Mouse (Mus musculus) limb, embryonic 13.5 days (tissue): Measurements from ENCODE around the gene Retreg2. TPM values are rescaled to one million over a fixed set of nuclear protein-coding genes. Genes with fewer than 3 reads are reported as not detected.

Experiments
- ATAC-seq: fragments of 200-750 bp; cut with Nextera tagmentation; 2 replicates; pipeline ENCODE4 v1.8.0; 2017; ENCODE audit warnings: low read depth, moderate number of reproducible peaks, moderate TSS enrichment; ENCODE audit not compliant: low FRiP score
- H3K27ac ChIP-seq: fragments of 300-500 bp; sonication (generic); 2 replicates; pipeline ENCODE4 v1.5.1; 2015; ENCODE audit warnings: inconsistent platforms, mild to moderate bottlenecking, moderate library complexity
- H3K27me3 ChIP-seq: fragments of 300-500 bp; sonication (generic); 2 replicates; pipeline ENCODE4 v1.6.1; 2015; ENCODE audit warnings: mild to moderate bottlenecking, inconsistent platforms
- H3K36me3 ChIP-seq: fragments of 300-500 bp; sonication (generic); 2 replicates; pipeline ENCODE4 v1.6.1; 2015; ENCODE audit warnings: inconsistent platforms, mild to moderate bottlenecking, moderate library complexity
- H3K4me1 ChIP-seq: fragments of 300-500 bp; sonication (generic); 2 replicates; pipeline ENCODE4 v1.6.1; 2015; ENCODE audit warnings: inconsistent platforms
- H3K4me2 ChIP-seq: fragments of 300-500 bp; sonication (generic); replicated peaks from 2 replicates; pipeline ENCODE4 v1.6.1; 2015; ENCODE audit warnings: inconsistent platforms, mild to moderate bottlenecking, moderate library complexity
- H3K4me3 ChIP-seq: fragments of 300-500 bp; sonication (generic); 2 replicates; pipeline ENCODE4 v1.5.1; 2015; ENCODE audit warnings: moderate library complexity, mild to moderate bottlenecking, inconsistent platforms
- H3K9ac ChIP-seq: fragments of 300-500 bp; sonication (generic); 2 replicates; pipeline ENCODE4 v1.6.1; 2015; ENCODE audit warnings: mild to moderate bottlenecking, inconsistent platforms
- H3K9me3 ChIP-seq: fragments of 300-500 bp; sonication (generic); 2 replicates; pipeline ENCODE4 v1.6.1; 2016; ENCODE audit warnings: inconsistent platforms
- WGBS: fragments of 180-500 bp; shearing (Covaris S2); methylation state at CpG from one replicate; pipeline ENCODE4 v1.1.7; 2015; 5-methylcytosine and 5-hydroxymethylcytosine counted together
- polyA plus RNA-seq: library from polyadenylated mRNA; unstranded; fragments of >200 nt; fragmentation: Nextera tagmentation; extraction: Ambion mirVana; gene quantifications from 2 replicates; pipeline ENCODE4 v1.2.1, GENCODE M21; 2015

The Retreg2 gene
- 36.4 and 38.3 TPM in 2 replicates for polyA plus RNA-seq

GRCm38 (mm10) chr1:75142301-75143261 lies at the start of gene Retreg2, which contains the start of gene Cnppd1:
Retreg2 (plus strand) TSS chr1:75142778.
Cnppd1 (minus strand) TSS chr1:75142711.
- Histone ChIP-seq H3K9ac (peak within 1 kb of the TSS; percentile 92), H3K9me3 (no peaks in the 10 kb centered on the region), H3K4me1 (peaks cover 32% of the 10 kb centered on the region), H3K27ac (peak within 1 kb of the TSS; percentile 96), H3K36me3 (peaks cover 60% of the 10 kb centered on the region), H3K4me3 (peak within 1 kb of the TSS; percentile 88), H3K27me3 (no peaks in the 10 kb centered on the region), H3K4me2 (peak within 1 kb of the TSS; percentile 95)
- ATAC-seq, result peak; percentile 87
- WGBS, result under 1% methylated on average over 83 of the region's 91 CpGs

- Histone ChIP-seq H3K9ac (no peak overlapping the region), H3K4me3 (no peak overlapping the region), H3K27ac (no peak overlapping the region), H3K4me2 (no peak overlapping the region), H3K27me3 (no peaks in the 10 kb centered on the region), H3K36me3 (no peaks in the 10 kb centered on the region), H3K9me3 (no peaks in the 10 kb centered on the region), H3K4me1 (peaks cover 7% of the 10 kb centered on the region)
- WGBS, result 80% methylated on average over 3 of the region's 3 CpGs
- no peak for ATAC-seq
Measured at GRCm38 (mm10) chr1:75122211-75122610, 20.4 kb upstream of the Retreg2 start.

GRCm38 (mm10) chr1:75124346-75125321 lies 17.9 kb upstream of the Retreg2 start, which contains the start of gene Nhej1:
Nhej1 (minus strand) TSS chr1:75125200.
- Histone ChIP-seq H3K4me1 (peaks cover 7% of the 10 kb centered on the region), H3K4me3 (peak within 1 kb of the TSS; percentile 58), H3K9ac (peak within 1 kb of the TSS; percentile 73), H3K9me3 (no peaks in the 10 kb centered on the region), H3K4me2 (peak within 1 kb of the TSS; percentile 61), H3K27me3 (no peaks in the 10 kb centered on the region), H3K36me3 (no peaks in the 10 kb centered on the region), H3K27ac (peak within 1 kb of the TSS; percentile 95)
- WGBS, result 1% methylated on average over 56 of the region's 56 CpGs
- ATAC-seq, result peak; percentile 95

- Histone ChIP-seq H3K36me3 (no peaks in the 10 kb centered on the region), H3K27ac (peak overlapping the region; percentile 95; the same call in 1 of the 2 replicates), H3K27me3 (no peaks in the 10 kb centered on the region), H3K4me2 (peak overlapping the region; percentile 61), H3K9ac (no peak overlapping the region), H3K4me3 (peak overlapping the region; percentile 58), H3K9me3 (no peaks in the 10 kb centered on the region), H3K4me1 (peaks cover 7% of the 10 kb centered on the region)
- no peak for ATAC-seq
- WGBS, result 38% methylated on average over 5 of the region's 5 CpGs
Measured at GRCm38 (mm10) chr1:75125418-75125817, 17.2 kb upstream of the Retreg2 start.

- Histone ChIP-seq H3K27me3 (no peaks in the 10 kb centered on the region), H3K36me3 (no peaks in the 10 kb centered on the region), H3K4me3 (no peak overlapping the region), H3K4me2 (no peak overlapping the region), H3K9ac (no peak overlapping the region), H3K27ac (no peak overlapping the region), H3K9me3 (no peaks in the 10 kb centered on the region), H3K4me1 (peaks cover 7% of the 10 kb centered on the region)
- ATAC-seq, result no peak
- 74% methylated on average over 3 of the region's 3 CpGs for WGBS
Measured at GRCm38 (mm10) chr1:75128641-75129040, 13.9 kb upstream of the Retreg2 start.

GRCm38 (mm10) chr1:75133421-75134207 lies 9.0 kb upstream of the Retreg2 start, which contains the start of gene Slc23a3:
Slc23a3 (minus strand) TSS chr1:75133890.
- no peak within 1 kb of the TSS for H3K4me2 ChIP-seq
- no peaks in the 10 kb centered on the region for H3K4me1 ChIP-seq
- 64% methylated on average over 12 of the region's 12 CpGs for WGBS
- no peak for ATAC-seq
- H3K4me3 ChIP-seq, result no peak within 1 kb of the TSS
- H3K36me3 ChIP-seq, result peaks cover 36% of the 10 kb centered on the region
- no peaks in the 10 kb centered on the region for H3K9me3 ChIP-seq
- no peak within 1 kb of the TSS for H3K27ac ChIP-seq
- no peaks in the 10 kb centered on the region for H3K27me3 ChIP-seq
- no peak within 1 kb of the TSS for H3K9ac ChIP-seq

- no peak for ATAC-seq
- no peaks in the 10 kb centered on the region for H3K9me3 ChIP-seq
- peaks cover 47% of the 10 kb centered on the region for H3K36me3 ChIP-seq
- H3K4me3 ChIP-seq, result no peak overlapping the region
- no peak overlapping the region for H3K9ac ChIP-seq
- no peaks in the 10 kb centered on the region for H3K27me3 ChIP-seq
- peaks cover 16% of the 10 kb centered on the region for H3K4me1 ChIP-seq
- 62% methylated on average over 6 of the region's 6 CpGs for WGBS
- H3K4me2 ChIP-seq, result no peak overlapping the region
- H3K27ac ChIP-seq, result no peak overlapping the region
Measured at GRCm38 (mm10) chr1:75136293-75136692, 6.3 kb upstream of the Retreg2 start.

GRCm38 (mm10) chr1:75136730-75137129 lies 5.8 kb upstream of the Retreg2 start:
- Histone ChIP-seq H3K4me3 (no peak overlapping the region), H3K4me1 (peaks cover 17% of the 10 kb centered on the region), H3K9ac (no peak overlapping the region), H3K27me3 (no peaks in the 10 kb centered on the region), H3K4me2 (no peak overlapping the region), H3K9me3 (no peaks in the 10 kb centered on the region), H3K27ac (no peak overlapping the region), H3K36me3 (peaks cover 47% of the 10 kb centered on the region)
- ATAC-seq, result no peak
- 54% methylated on average over 3 of the region's 3 CpGs for WGBS

GRCm38 (mm10) chr1:75138448-75138847 lies 4.1 kb upstream of the Retreg2 start:
- peaks cover 21% of the 10 kb centered on the region for H3K4me1 ChIP-seq
- no peak for ATAC-seq
- no peaks in the 10 kb centered on the region for H3K27me3 ChIP-seq
- no peak overlapping the region for H3K4me3 ChIP-seq
- no peak overlapping the region for H3K9ac ChIP-seq
- WGBS, result 91% methylated on average over 2 of the region's 2 CpGs
- no peak overlapping the region for H3K4me2 ChIP-seq
- no peaks in the 10 kb centered on the region for H3K9me3 ChIP-seq
- no peak overlapping the region for H3K27ac ChIP-seq
- H3K36me3 ChIP-seq, result peaks cover 47% of the 10 kb centered on the region

GRCm38 (mm10) chr1:75140601-75141190 lies 1.9 kb upstream of the Retreg2 start:
- no peak for ATAC-seq
- WGBS, result 53% methylated on average over 4 of the region's 4 CpGs
- Histone ChIP-seq H3K27me3 (no peaks in the 10 kb centered on the region), H3K9me3 (no peaks in the 10 kb centered on the region), H3K4me2 (peak overlapping the region; percentile 95), H3K36me3 (peaks cover 60% of the 10 kb centered on the region), H3K4me3 (peak overlapping the region; percentile 88), H3K27ac (peak overlapping the region; percentile 96; the same call in 1 of the 2 replicates), H3K4me1 (peaks cover 32% of the 10 kb centered on the region), H3K9ac (peak overlapping the region; percentile 92)
